Mouse (Mus musculus) naive thymus-derived CD4-positive, alpha-beta T cell, adult 5 months (primary cell): Measurements from ENCODE around the gene Filip1. TPM values are rescaled to one million over a fixed set of nuclear protein-coding genes. Genes with fewer than 3 reads are reported as not detected.

ENCODE experiments used
- polyA plus RNA-seq: library from polyadenylated mRNA; unstranded; fragments of 100-300 nt; shearing (Covaris generic); gene quantifications from one replicate; pipeline ENCODE4 v1.2.1, GENCODE M21; 2017

The Filip1 gene
- polyA plus RNA-seq, result 0.09 TPM

GRCm38 (mm10) chr9:80012751-80013150, at the start of gene Filip1:
Filip1 (minus strand) TSS chr9:80012851.

GRCm38 (mm10) chr9:79792841-79793835, 219.5 kb downstream of the Filip1 start, which contains the start of gene Tmem30a:
Tmem30a (minus strand) TSS chr9:79793507.

Other genes starting within 250 kb of the Filip1 start
- 134 TPM for gene Tmem30a, start 219.3 kb downstream of the Filip1 start, polyA plus RNA-seq
- 123 TPM for gene Senp6, start 54.1 kb upstream of the Filip1 start, polyA plus RNA-seq
- gene Myo6, start 152.2 kb upstream of the Filip1 start, polyA plus RNA-seq, result 65.9 TPM